Mouse (Mus musculus) bone marrow, adult 2 months (tissue): Measurements from ENCODE around the gene Nxf1. TPM values are rescaled to one million over a fixed set of nuclear protein-coding genes. Genes with fewer than 3 reads are reported as not detected.
"Not testable (repeated sequence)": the region's sequence is repeated elsewhere in the genome, so short reads cannot be mapped to it uniquely, and the experiment has no call there.

Experiments
- H3K27ac ChIP-seq: fragments of 200-500 bp; 2 replicates; pipeline ENCODE4 v1.5.1; 2012; ENCODE audit warnings: low read depth, mild to moderate bottlenecking, control low read depth, inconsistent platforms, low read length; ENCODE audit not compliant: control insufficient read depth, poor library complexity, insufficient read depth
- H3K4me1 ChIP-seq: fragments of 200-500 bp; 2 replicates; pipeline ENCODE4 v1.6.1; 2011; ENCODE audit warnings: low read length; ENCODE audit not compliant: control insufficient read depth, insufficient read depth
- H3K4me3 ChIP-seq: fragments of 200-500 bp; replicated peaks from 2 replicates; pipeline ENCODE3; 2011; ENCODE audit warnings: mild to moderate bottlenecking, low read depth, low read length, control low read depth; ENCODE audit not compliant: control insufficient read depth
- CTCF ChIP-seq: fragments of 200-500 bp; IDR thresholded peaks from 2 replicates; pipeline ENCODE4 v1.5.1; 2011; ENCODE audit warnings: low read length, control low read depth; ENCODE audit not compliant: control insufficient read depth, insufficient read depth
- POLR2A ChIP-seq: fragments of 200-500 bp; IDR thresholded peaks from 2 replicates; pipeline ENCODE4 v1.6.1; 2011; ENCODE audit warnings: low read depth, mild to moderate bottlenecking, control low read depth, low read length, borderline replicate concordance; ENCODE audit not compliant: control insufficient read depth
- WGBS: fragments of 180-500 bp; shearing (Covaris S2); methylation state at CpG from one replicate; pipeline ENCODE4 v1.1.7; 2018; 5-methylcytosine and 5-hydroxymethylcytosine counted together
- polyA plus RNA-seq: library from polyadenylated mRNA; stranded (reverse); fragments of >200 nt; gene quantifications from 2 replicates; pipeline ENCODE4 v1.2.4, GENCODE M21; 2011; ENCODE audit warnings: low replicate concordance; ENCODE audit not compliant: missing spikeins, insufficient read depth, insufficient read length

Nxf1 gene
- polyA plus RNA-seq, 1 experiment: 589 TPM

DNA sequence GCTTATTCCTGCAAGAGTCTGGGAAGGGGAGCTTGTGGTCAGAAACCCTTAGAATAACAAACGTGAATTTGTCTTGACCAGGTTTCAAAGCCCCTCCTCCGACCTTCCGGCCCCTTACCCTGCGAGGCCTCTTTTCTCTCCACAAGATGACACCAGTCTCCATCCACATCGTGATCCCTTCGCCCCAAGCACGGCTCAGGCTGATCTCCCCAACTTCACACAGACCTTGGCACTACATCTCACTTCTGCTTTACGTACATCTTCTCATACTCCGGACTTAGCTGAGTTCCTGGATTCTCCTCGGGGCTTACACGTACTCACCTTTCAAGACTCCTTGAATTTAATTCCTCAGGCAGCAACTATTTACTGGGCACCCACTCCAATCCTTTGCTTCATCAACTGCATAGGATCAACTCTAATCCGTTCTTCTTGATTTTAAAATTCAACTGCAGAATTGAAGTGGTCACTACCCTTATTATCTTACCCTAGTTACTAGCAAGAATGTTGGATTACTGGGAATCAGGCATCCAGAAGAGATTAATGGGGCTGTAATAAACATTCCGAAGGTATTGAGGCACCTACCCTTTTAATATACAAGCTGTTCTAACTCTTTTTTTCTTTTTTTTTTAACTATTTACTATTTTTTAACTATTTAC lies 42.7 kb upstream of the Nxf1 start:
- Histone ChIP-seq H3K4me3 (peak overlapping the region; percentile 100), H3K4me1 (peaks cover 4% of the 10 kb centered on the region; the same call in 1 of the 2 replicates), H3K27ac (peak overlapping the region; percentile 95)
- 8% methylated on average over 13 of the region's 13 CpGs for WGBS
- TF ChIP-seq POLR2A (no peak), CTCF (no peak)

DNA sequence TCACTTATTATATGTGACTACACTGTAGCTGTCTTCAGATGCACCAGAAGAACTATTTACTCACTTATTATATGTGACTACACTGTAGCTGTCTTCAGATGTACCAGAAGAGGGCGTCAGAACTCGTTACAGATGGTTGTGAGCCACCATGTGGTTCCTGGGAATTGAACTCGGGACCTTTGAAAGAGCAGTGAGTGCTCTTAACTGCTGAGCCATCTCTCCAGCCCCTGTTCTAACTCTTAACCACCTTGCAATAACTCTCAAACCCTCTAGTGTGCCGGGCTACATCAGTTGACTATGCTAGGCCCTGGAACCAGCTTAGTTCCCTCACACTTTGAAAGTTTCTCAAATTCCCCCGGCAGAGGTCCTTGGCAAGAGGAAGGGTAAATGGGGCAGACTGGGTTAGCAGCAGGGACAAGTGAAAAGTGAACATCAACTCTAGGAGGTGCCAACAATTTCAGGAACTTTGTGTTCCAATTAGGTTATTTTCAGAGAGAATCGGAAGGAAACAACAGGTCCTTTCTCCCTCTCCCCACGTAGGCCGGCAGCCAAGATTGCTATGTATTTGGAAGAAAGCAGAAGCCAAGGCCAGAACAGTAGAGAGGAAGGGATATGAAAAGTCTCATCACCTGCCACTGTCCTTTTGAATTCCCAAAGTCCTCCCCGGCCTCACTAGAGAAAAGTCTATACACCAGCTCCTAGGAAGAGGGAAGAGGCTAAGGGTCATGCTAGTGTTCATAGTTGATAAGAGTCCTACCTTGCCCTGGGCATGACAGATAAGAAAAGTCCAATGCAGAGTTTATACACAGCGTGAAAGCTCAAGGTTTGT lies 42.0 kb upstream of the Nxf1 start:
- peaks cover 4% of the 10 kb centered on the region; the same call in 1 of the 2 replicates for H3K4me1 ChIP-seq
- WGBS: 64% methylated on average over 10 of the region's 10 CpGs
- peak overlapping the region; percentile 35 for H3K4me3 ChIP-seq
- TF ChIP-seq CTCF: no peak
- TF ChIP-seq POLR2A: no peak
- H3K27ac ChIP-seq: peak overlapping the region; percentile 86

DNA sequence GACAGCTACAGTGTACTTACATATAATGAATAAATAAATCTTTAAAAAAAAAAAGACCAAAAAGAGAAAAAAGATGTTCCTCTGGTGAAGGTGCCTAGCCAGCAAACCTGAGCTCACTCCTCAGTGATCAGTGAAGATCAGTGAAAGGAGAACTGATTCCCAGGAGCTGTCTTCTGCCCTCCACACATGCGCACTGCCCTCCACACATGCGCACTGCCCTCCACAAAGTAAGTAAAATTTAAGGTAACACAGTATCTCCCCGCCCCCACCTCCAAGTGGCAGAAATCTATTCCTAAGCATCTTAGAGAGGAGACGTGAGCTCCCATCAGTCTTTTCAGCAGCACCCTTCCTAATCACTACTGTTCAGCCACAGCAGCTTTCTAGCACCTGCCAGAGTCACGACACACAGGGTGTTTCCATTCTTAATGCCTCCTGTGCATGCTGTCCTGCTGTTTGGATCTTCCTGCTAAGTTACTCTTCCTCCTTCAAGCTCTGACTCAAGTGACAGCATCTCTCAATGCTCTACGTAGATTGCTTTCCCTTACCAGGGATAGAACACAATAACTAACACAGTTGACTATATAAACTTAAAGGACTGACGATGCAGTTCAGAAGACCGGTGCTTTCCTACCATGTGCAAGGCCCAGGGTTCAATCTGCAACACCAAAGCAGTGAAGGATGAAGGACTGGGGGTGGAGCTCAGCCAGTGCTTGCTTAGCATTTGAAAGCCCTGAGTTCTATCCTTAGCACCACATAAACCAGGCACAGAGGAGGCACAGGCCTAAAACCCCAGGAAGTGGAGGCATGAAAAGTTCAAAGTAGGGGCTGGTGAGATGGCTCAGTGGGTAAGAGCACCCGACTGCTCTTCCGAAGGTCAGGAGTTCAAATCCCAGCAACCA lies 40.8 kb upstream of the Nxf1 start:
- WGBS: 84% methylated on average over 10 of the region's 10 CpGs
- no peak overlapping the region for H3K4me3 ChIP-seq
- H3K4me1 ChIP-seq: peaks cover 4% of the 10 kb centered on the region; the same call in 1 of the 2 replicates
- H3K27ac ChIP-seq: peak overlapping the region; percentile 70
- TF ChIP-seq POLR2A: no peak
- no peak for TF ChIP-seq CTCF

DNA sequence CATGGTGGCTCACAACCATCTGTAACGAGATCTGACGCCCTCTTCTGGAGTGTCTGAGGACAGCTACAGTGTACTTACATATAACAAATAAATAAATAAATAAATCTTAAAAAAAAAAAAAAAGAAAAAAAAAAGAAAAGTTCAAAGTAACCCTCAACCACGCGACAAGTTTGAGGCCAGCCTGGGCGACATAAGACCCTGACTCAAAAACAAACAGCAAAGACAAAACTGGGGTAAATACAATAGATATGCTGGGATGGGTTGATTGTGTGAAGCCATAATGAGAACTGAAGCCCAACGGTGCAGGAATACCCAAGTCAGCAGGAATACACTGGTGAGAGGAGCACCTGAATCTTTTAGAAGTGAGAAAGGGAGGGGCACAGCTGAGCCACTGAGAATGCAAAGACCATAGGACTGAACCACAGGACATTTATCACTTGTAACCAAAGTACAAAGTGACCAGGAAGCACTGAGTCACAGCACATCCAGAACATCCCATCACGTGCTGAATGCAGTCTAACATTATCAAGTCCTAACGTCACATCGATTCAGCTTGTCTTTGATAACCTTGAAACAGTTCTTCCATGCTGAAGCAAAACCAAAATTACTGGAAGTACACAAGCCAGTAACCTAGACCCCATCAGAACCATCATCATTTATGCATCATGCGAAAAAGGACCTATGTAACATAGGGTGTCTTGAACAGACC lies 40.0 kb upstream of the Nxf1 start:
- Histone ChIP-seq H3K27ac (peak overlapping the region; percentile 70; the same call in 1 of the 2 replicates), H3K4me1 (peaks cover 1% of the 10 kb centered on the region; the same call in 1 of the 2 replicates), H3K4me3 (no peak overlapping the region)
- WGBS: 86% methylated on average over 8 of the region's 10 CpGs
- TF ChIP-seq CTCF (no peak), POLR2A (no peak)

DNA sequence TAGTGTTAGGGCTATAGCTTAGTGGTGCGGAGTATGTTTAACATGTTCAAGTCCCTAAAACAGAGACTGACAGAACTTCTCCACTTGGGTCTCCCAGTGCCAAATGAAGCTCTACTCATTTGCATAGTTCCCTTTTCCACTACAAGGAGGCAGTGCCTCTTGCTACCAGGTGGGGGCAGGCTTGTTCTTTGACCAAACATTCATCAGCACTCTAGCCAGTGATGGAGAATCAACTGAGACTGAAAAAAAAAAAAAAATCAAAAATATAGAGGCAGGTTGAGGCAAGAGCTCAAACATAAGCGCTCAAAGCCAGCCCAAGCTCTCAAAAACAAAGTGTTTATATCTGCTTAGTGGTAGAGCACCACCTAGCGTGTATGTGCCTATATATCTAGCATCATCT lies 38.5 kb upstream of the Nxf1 start:
- TF ChIP-seq POLR2A (no peak), CTCF (peak; percentile 83)
- no peak overlapping the region for H3K4me3 ChIP-seq
- 39% methylated on average over 3 of the region's 3 CpGs for WGBS
- H3K4me1 ChIP-seq: peaks cover 1% of the 10 kb centered on the region; the same call in 1 of the 2 replicates
- H3K27ac ChIP-seq: no peak overlapping the region

DNA sequence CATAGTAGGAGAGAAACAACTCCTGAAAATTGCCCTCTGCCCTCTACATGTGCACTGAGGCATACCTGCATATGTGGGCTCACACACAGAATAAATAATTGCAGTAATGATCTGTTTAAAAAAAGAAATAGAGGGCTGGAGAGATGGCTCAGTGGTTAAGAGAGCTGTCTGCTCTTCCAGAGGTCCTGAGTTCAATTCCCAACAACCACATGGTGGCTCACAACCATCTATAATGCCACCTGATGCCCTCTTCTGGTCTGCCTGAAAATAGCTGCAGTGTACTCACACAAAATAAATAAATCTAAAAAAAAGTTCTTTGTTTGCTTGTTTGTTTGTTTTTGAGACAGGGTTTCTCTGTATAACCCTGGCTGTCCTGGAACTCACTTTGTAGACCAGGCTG lies 37.8 kb upstream of the Nxf1 start:
- H3K4me1 ChIP-seq, H3K27ac ChIP-seq, H3K4me3 ChIP-seq: not testable (repeated sequence)

DNA sequence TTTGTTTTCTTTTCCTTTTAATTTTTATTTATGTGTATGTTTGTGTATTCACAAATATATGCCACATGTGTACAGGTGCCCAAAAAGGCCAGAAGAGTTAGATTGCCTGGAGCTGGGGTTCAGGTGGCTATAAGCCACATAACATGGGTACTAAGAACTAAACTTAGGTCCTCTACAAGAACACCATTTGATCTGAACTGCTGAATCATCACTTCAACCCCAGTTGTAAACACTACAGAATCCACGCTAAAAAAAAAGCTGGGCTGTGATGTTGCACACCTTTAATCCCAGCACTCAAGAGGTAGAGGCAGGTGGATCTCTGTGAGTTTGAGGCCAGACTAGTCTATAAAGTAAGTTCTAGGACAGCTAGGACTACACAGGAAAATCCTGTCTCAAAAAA lies 35.5 kb upstream of the Nxf1 start:
- WGBS: 51% methylated on average over 1 of the region's 1 CpGs
- H3K4me1 ChIP-seq: peaks cover 1% of the 10 kb centered on the region; the same call in 1 of the 2 replicates
- TF ChIP-seq POLR2A: no peak
- TF ChIP-seq CTCF: no peak
- no peak overlapping the region for H3K27ac ChIP-seq
- no peak overlapping the region for H3K4me3 ChIP-seq
